Mouse (Mus musculus) brain, embryonic 14.5 days (tissue): ENCODE data around the gene Kif28.

ENCODE experiments used
- CTCF ChIP-seq: fragments of 200-500 bp; IDR thresholded peaks from 2 replicates; pipeline ENCODE4 v1.5.1; 2012; ENCODE audit warnings: inconsistent platforms, mild to moderate bottlenecking, moderate library complexity, borderline replicate concordance; ENCODE audit not compliant: insufficient read depth, insufficient read length; ENCODE audit errors: extremely low read depth
- POLR2A ChIP-seq: fragments of 200-500 bp; IDR thresholded peaks from 2 replicates; pipeline ENCODE4 v1.6.1; 2012; ENCODE audit warnings: mild to moderate bottlenecking, inconsistent platforms, borderline replicate concordance; ENCODE audit not compliant: poor library complexity, insufficient read depth, insufficient read length, severe bottlenecking; ENCODE audit errors: extremely low read depth

DNA sequence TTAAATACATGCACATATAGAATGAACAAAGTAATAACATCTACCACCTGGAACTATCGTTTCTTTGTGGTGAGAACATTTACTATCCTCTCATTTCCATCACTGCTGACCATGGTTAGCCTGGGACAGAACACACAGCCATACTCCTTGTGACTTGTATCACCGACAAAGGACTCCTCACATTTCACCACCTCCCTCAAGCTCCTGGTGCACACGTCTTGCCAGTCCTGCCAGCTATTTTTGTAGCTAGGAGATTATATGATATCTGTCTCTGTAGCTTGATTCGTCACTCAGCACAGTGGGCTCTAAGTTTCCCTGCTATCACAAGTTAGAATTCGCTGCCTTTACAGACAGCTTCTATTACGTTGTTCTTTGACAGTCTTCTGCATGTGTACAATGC is 56.7 kb downstream of the Kif28 start:
- TF ChIP-seq CTCF (no peak), POLR2A (no peak)
